Mouse (Mus musculus) cortical plate, adult 2 months (tissue): ENCODE results near the gene Serpine1. TPM values are rescaled to one million over a fixed set of nuclear protein-coding genes. Genes with fewer than 3 reads are reported as not detected.

Source experiments
- H3K27ac ChIP-seq: fragments of 200-500 bp; 2 replicates; pipeline ENCODE4 v1.5.1; 2012; ENCODE audit warnings: low read length, control low read depth, inconsistent platforms; ENCODE audit not compliant: insufficient read depth
- H3K4me1 ChIP-seq: fragments of 200-500 bp; 2 replicates; pipeline ENCODE4 v1.6.1; 2011; ENCODE audit warnings: low read length; ENCODE audit not compliant: control insufficient read depth, insufficient read depth
- H3K4me3 ChIP-seq: fragments of 200-500 bp; 2 replicates; pipeline ENCODE4 v1.5.1; 2011; ENCODE audit warnings: mild to moderate bottlenecking, low read length, control low read depth; ENCODE audit not compliant: insufficient read depth
- CTCF ChIP-seq: fragments of 200-500 bp; IDR thresholded peaks from 2 replicates; pipeline ENCODE4 v1.5.1; 2011; ENCODE audit warnings: mild to moderate bottlenecking, control low read depth, low read length; ENCODE audit not compliant: insufficient read depth; ENCODE audit errors: extremely low read depth
- POLR2A ChIP-seq: fragments of 200-500 bp; IDR thresholded peaks from 2 replicates; pipeline ENCODE4 v1.6.1; 2011; ENCODE audit warnings: mild to moderate bottlenecking, low read length, control low read depth; ENCODE audit not compliant: insufficient read depth; ENCODE audit errors: extremely low read depth
- polyA plus RNA-seq: library from polyadenylated mRNA; depleted of rRNA; stranded (reverse); fragments of >200 nt; gene quantifications from 2 replicates; pipeline ENCODE4 v1.2.3, GENCODE M21; 2012

Gene Serpine1
- polyA plus RNA-seq, 1 experiment, result 0.54 TPM

GRCm38 (mm10) chr5:137065923-137066322, 6.1 kb downstream of the Serpine1 start:
- Histone ChIP-seq H3K4me3 (no peak overlapping the region), H3K27ac (no peak overlapping the region), H3K4me1 (no peaks in the 10 kb centered on the region)
- TF ChIP-seq POLR2A, result no peak
- no peak for TF ChIP-seq CTCF

GRCm38 (mm10) chr5:137065454-137065853, 6.6 kb downstream of the Serpine1 start:
- TF ChIP-seq POLR2A (no peak), CTCF (no peak)
- Histone ChIP-seq H3K27ac (no peak overlapping the region), H3K4me3 (no peak overlapping the region), H3K4me1 (no peaks in the 10 kb centered on the region)

GRCm38 (mm10) chr5:137062601-137063000, 9.5 kb downstream of the Serpine1 start:
- Histone ChIP-seq H3K4me3 (no peak overlapping the region), H3K4me1 (no peaks in the 10 kb centered on the region), H3K27ac (no peak overlapping the region)
- TF ChIP-seq CTCF (no peak), POLR2A (no peak)

- peak; percentile 42 for TF ChIP-seq CTCF
- TF ChIP-seq POLR2A, result no peak
- no peak overlapping the region for H3K4me3 ChIP-seq
- H3K4me1 ChIP-seq, result no peaks in the 10 kb centered on the region
- no peak overlapping the region for H3K27ac ChIP-seq
Measured at GRCm38 (mm10) chr5:137061809-137062481, 10.1 kb downstream of the Serpine1 start.

GRCm38 (mm10) chr5:137054873-137055272, 17.2 kb downstream of the Serpine1 start:
- H3K27ac ChIP-seq, result no peak overlapping the region
- TF ChIP-seq POLR2A (no peak), CTCF (no peak)
- no peak overlapping the region for H3K4me3 ChIP-seq
- H3K4me1 ChIP-seq, result peaks cover 2% of the 10 kb centered on the region; the same call in 1 of the 2 replicates

- H3K4me1 ChIP-seq, result peaks cover 2% of the 10 kb centered on the region; the same call in 1 of the 2 replicates
- no peak overlapping the region for H3K27ac ChIP-seq
- TF ChIP-seq POLR2A, result no peak
- no peak for TF ChIP-seq CTCF
- no peak overlapping the region for H3K4me3 ChIP-seq
Measured at GRCm38 (mm10) chr5:137054299-137054698, 17.8 kb downstream of the Serpine1 start.

GRCm38 (mm10) chr5:137051914-137052505, 20.1 kb downstream of the Serpine1 start:
- no peak overlapping the region for H3K4me3 ChIP-seq
- peak overlapping the region; percentile 47; the same call in 1 of the 2 replicates for H3K27ac ChIP-seq
- H3K4me1 ChIP-seq, result peaks cover 2% of the 10 kb centered on the region; the same call in 1 of the 2 replicates
- no peak for TF ChIP-seq POLR2A
- TF ChIP-seq CTCF, result no peak

GRCm38 (mm10) chr5:137051125-137051524, 20.9 kb downstream of the Serpine1 start:
- Histone ChIP-seq H3K4me1 (peaks cover 4% of the 10 kb centered on the region), H3K27ac (no peak overlapping the region), H3K4me3 (no peak overlapping the region)
- no peak for TF ChIP-seq CTCF
- TF ChIP-seq POLR2A, result no peak

- TF ChIP-seq POLR2A (no peak), CTCF (no peak)
- peaks cover 4% of the 10 kb centered on the region for H3K4me1 ChIP-seq
- H3K4me3 ChIP-seq, result no peak overlapping the region
- H3K27ac ChIP-seq, result no peak overlapping the region
Measured at GRCm38 (mm10) chr5:137046991-137047390, 25.1 kb downstream of the Serpine1 start.

GRCm38 (mm10) chr5:137046324-137046718, 25.7 kb downstream of the Serpine1 start:
- Histone ChIP-seq H3K27ac (peak overlapping the region; percentile 30), H3K4me3 (peak overlapping the region; percentile 76)

More at GRCm38 (mm10) chr5:137046324-137046718, 25.7 kb downstream of the Serpine1 start:
- H3K4me1 ChIP-seq, result peaks cover 3% of the 10 kb centered on the region
- TF ChIP-seq POLR2A (no peak), CTCF (no peak)
